Mouse (Mus musculus): ENCODE measurements around the gene Cntf. TPM values are rescaled to one million over a fixed set of nuclear protein-coding genes. Genes with fewer than 3 reads are reported as not detected.

Gene Cntf
- total and polyA plus RNA-seq, 3 experiments = 1.6 to 3.6 (median 2.2) TPM

DNA sequence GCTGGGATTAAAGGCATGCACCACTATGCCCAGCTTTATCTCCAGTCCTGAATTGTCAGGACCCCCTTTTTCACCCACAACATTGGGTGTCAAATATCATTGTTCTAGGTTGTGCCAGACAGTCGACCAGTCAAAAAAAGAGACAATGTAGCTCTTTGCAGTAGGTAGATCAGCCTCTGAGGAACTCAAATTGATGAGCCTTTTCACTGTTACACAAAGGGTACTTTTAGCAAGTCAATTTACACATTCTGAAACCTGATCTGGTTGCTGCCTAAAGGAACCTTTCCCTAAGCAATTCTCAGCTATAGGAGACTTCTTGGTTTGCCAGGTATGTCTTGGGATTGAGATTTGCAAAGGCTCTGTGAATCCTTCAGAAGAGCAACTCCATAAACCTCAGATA is 34.4 kb downstream of the Cntf start:
- no peak overlapping the region for H3K9ac ChIP-seq (ENCODE audit: insufficient read depth, low read depth)
- H3K4me2 ChIP-seq (ENCODE audit: insufficient read depth, low read depth, poor library complexity, severe bottlenecking) = no peak overlapping the region
- H3K9me3 ChIP-seq (replicated peaks; ENCODE audit: low read length) = no peaks in the 10 kb centered on the region
- no peak overlapping the region for H3K27ac ChIP-seq (ENCODE audit: insufficient read depth, low read depth)
- no peaks in the 10 kb centered on the region for H3K27me3 ChIP-seq (replicated peaks)
- in situ Hi-C loops (cut with MboI; ENCODE audit: low pct_ligation_motif_present, low pct_unique_long_range_greater_than_20kb, low sequenced_read_pairs) = no loop called here
- no peak for DNase-seq (ENCODE audit: extremely low read depth)
- no peak overlapping the region for H3K4me3 ChIP-seq (replicated peaks in 1 of 3; ENCODE audit: low read depth in 2 of 3, low read length in 2 of 3, poor library complexity in 1 of 3)
- H3K36me3 ChIP-seq (replicated peaks in 1 of 2; ENCODE audit: control insufficient read depth in 1 of 2, insufficient read depth in 1 of 2, low read length in 1 of 2) = no peaks in the 10 kb centered on the region
- dilution Hi-C loops (cut with MboI; ENCODE audit: extremely low pct_ligation_motif_present, extremely low pct_unique_long_range_greater_than_20kb, low sequenced_read_pairs) = no loop called here
- 0 out of 4 replicates have a peak, but pooled peaks cover 0 to 3% of the 10 kb centered on the region in 2 experiments for H3K4me1 ChIP-seq (ENCODE audit: control insufficient read depth in 1 of 2, insufficient read depth in 2 of 2)
- H3K79me2 ChIP-seq (replicated peaks; ENCODE audit: control insufficient read depth, extremely low read depth, insufficient read depth, poor library complexity, severe bottlenecking) = no peaks in the 10 kb centered on the region
- TF ChIP-seq ETS1 (conservative IDR thresholded peaks at IDR 0.05; ENCODE audit: low read depth, low read length) (no peak), ZMIZ1 (IDR thresholded peaks at IDR 0.05; ENCODE audit: low read depth, low read length) (no peak), ZC3H11A (IDR thresholded peaks at IDR 0.05; ENCODE audit: low read depth, low read length) (no peak), SIN3A (IDR thresholded peaks at IDR 0.05; ENCODE audit: low read length) (no peak), RAD21 (IDR thresholded peaks at IDR 0.05; ENCODE audit: low read depth, low read length) (no peak), TCF12 (IDR thresholded peaks at IDR 0.05; ENCODE audit: low read depth, low read length) (no peak), BHLHE40 (IDR thresholded peaks at IDR 0.05; ENCODE audit: low read depth, low read length) (no peak), HCFC1 (IDR thresholded peaks at IDR 0.05; ENCODE audit: low read depth, low read length) (no peak), RCOR1 (conservative IDR thresholded peaks at IDR 0.05; ENCODE audit: low read depth, low read length) (no peak), MAX (IDR thresholded peaks at IDR 0.05; ENCODE audit: low read length) (no peak), USF2 (conservative IDR thresholded peaks at IDR 0.05; ENCODE audit: low read depth, low read length) (no peak), POLR2AphosphoS2 (IDR thresholded peaks at IDR 0.05; ENCODE audit: low read depth, low read length) (no peak), MAZ (IDR thresholded peaks at IDR 0.05; ENCODE audit: low read depth, low read length) (no peak)

DNA sequence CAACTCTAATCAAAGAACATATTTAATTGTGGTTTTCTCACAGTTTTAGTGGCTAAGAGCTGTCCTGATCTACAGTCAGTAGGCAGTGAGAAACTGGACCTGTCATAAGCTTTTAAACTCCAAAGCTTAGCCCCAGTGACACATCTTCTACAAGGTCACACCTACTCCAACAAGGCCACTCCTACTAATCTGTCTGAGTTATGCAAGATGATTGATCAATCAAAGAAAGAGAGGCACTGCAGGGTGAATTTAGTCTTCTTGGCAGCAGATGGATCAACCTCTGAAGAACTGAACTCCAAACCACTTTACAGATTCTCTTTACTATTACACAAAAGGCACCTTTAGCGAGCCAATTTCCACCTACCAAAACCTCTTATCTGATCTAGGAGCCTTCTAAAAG is 39.6 kb downstream of the Cntf start:
- Histone ChIP-seq H3K4me3 (replicated peaks in 1 of 3; ENCODE audit: low read depth in 2 of 3, low read length in 2 of 3, poor library complexity in 1 of 3) (no peak overlapping the region), H3K9ac (ENCODE audit: insufficient read depth, low read depth) (no peak overlapping the region), H3K79me2 (replicated peaks; ENCODE audit: control insufficient read depth, extremely low read depth, insufficient read depth, poor library complexity, severe bottlenecking) (no peaks in the 10 kb centered on the region), H3K4me1 (ENCODE audit: control insufficient read depth in 1 of 2, insufficient read depth in 2 of 2) (0 out of 4 replicates have a peak, but pooled peaks cover 0 to 3% of the 10 kb centered on the region in 2 experiments), H3K27ac (ENCODE audit: insufficient read depth, low read depth) (no peak overlapping the region), H3K27me3 (replicated peaks) (no peaks in the 10 kb centered on the region), H3K36me3 (replicated peaks in 1 of 2; ENCODE audit: control insufficient read depth in 1 of 2, insufficient read depth in 1 of 2, low read length in 1 of 2) (no peaks in the 10 kb centered on the region), H3K4me2 (ENCODE audit: insufficient read depth, low read depth, poor library complexity, severe bottlenecking) (no peak overlapping the region), H3K9me3 (replicated peaks; ENCODE audit: low read length) (no peaks in the 10 kb centered on the region)
- dilution Hi-C loops (cut with MboI; ENCODE audit: extremely low pct_ligation_motif_present, extremely low pct_unique_long_range_greater_than_20kb, low sequenced_read_pairs) (no loop called here), in situ Hi-C loops (cut with MboI; ENCODE audit: low pct_ligation_motif_present, low pct_unique_long_range_greater_than_20kb, low sequenced_read_pairs) (no loop called here)
- TF ChIP-seq CHD1 (IDR thresholded peaks at IDR 0.05; ENCODE audit: low read depth, low read length) (no peak), MXI1 (IDR thresholded peaks at IDR 0.05; ENCODE audit: low read depth, low read length) (no peak), EP300 (IDR thresholded peaks at IDR 0.05; ENCODE audit: low read length) (no peak), JUN (IDR thresholded peaks at IDR 0.05; ENCODE audit: insufficient read depth, low read depth, low read length) (no peak), SMC3 (IDR thresholded peaks at IDR 0.05; ENCODE audit: low read depth, low read length) (no peak)
- no peak for DNase-seq (ENCODE audit: extremely low read depth)

All from CH12.LX (cell line).